25 mouse cellular contexts compared by ENCODE assay signal in genomic region chr2:4575975-4576374, GRCm38 (mm10).
"Had no signal": no experiment of that assay in that cellular context is flagged by ENCODE, and none has a peak within 500 bp of the region (broad histone marks: within the 10 kb centered on the region; RNA-seq: fewer than 3 reads in every experiment).

No protein-coding gene starts in this region.

- H3K27me3 ChIP-seq: heart, embryonic 13.5 days; heart, embryonic 15.5 days; hindbrain, embryonic 13.5 days; hindbrain, embryonic 15.5 days; kidney, embryonic 15.5 days; limb, embryonic 12.5 days had no signal

- H3K27ac ChIP-seq: heart, embryonic 13.5 days; hindbrain, embryonic 13.5 days; hindbrain, postnatal 0 days; limb, embryonic 12.5 days had no signal

- H3K4me3 ChIP-seq: heart, embryonic 13.5 days; heart, embryonic 15.5 days; hindbrain, embryonic 13.5 days; hindbrain, embryonic 15.5 days; kidney, embryonic 15.5 days; limb, embryonic 10.5 days; limb, embryonic 12.5 days had no signal

- H3K9ac ChIP-seq: forebrain, postnatal 0 days; heart, embryonic 13.5 days; heart, embryonic 15.5 days; hindbrain, embryonic 13.5 days; hindbrain, embryonic 15.5 days; kidney, embryonic 15.5 days; limb, embryonic 12.5 days had no signal

- DNase-seq: forebrain, postnatal 0 days; gastrocnemius, postnatal 14 days; gastrocnemius, postnatal 36 days; heart, adult 11 months; heart, postnatal 14 days; heart, postnatal 36 days; kidney, adult 11 months; kidney, adult 2 months; kidney, adult 9 months; kidney, postnatal 14 days; kidney, postnatal 36 days; layer of hippocampus, adult 9-11 months; layer of hippocampus, postnatal 36 days; liver had no signal

- H3K4me2 ChIP-seq: heart, embryonic 11.5 days; heart, embryonic 13.5 days; heart, embryonic 15.5 days; hindbrain, embryonic 13.5 days; hindbrain, embryonic 15.5 days; kidney, embryonic 15.5 days; limb, embryonic 12.5 days; liver, embryonic 11.5 days had no signal

- H3K9me3 ChIP-seq: heart, embryonic 13.5 days; heart, embryonic 15.5 days; hindbrain, embryonic 13.5 days; hindbrain, embryonic 15.5 days; kidney, embryonic 15.5 days; limb, embryonic 10.5 days; limb, embryonic 12.5 days had no signal

- ATAC-seq: forebrain, postnatal 0 days; hindbrain, postnatal 0 days; intestine, embryonic 16.5 days had no signal
